Mouse (Mus musculus) embryonic stem cell, embryonic (primary cell): Measurements from ENCODE around the gene Gm9789.
"Not testable (repeated sequence)": the region's sequence is repeated elsewhere in the genome, so short reads cannot be mapped to it uniquely, and the experiment has no call there.

Source experiments
- CTCF ChIA-PET, 4 experiments: fragments of 300-600 bp in 2 of 4; fragments of 350-600 bp in 2 of 4; sonication (Branson Sonifier 250); formaldehyde crosslinking; loops; one replicate each; lab custom pipeline; 2022; ENCODE audit warnings: inconsistent platforms in 2 of 4; lab: Charles Lee
- POLR2A ChIA-PET, 4 experiments: fragments of 300-600 bp in 2 of 4; fragments of 350-600 bp in 2 of 4; sonication (Branson Sonifier 250); formaldehyde crosslinking; loops; one replicate each; lab custom pipeline; 2022; ENCODE audit warnings: antibody characterized with exemption in 4 of 4, inconsistent platforms in 1 of 4; lab: Charles Lee

Gm9789 gene

GRCm38 (mm10) chr16:89157652-89158051, at the start of gene Gm9789:
TSS of gene Gm9789 (plus strand) at chr16:89157952.
- POLR2A ChIA-PET = no interaction called here
- CTCF ChIA-PET = no interaction called here

GRCm38 (mm10) chr16:89140551-89140950, 17.2 kb upstream of the Gm9789 start, which contains the start of gene Gm6358:
TSS of gene Gm6358 (plus strand) at chr16:89140851.
- POLR2A ChIA-PET = no interaction called here
- CTCF ChIA-PET = no interaction called here

- CTCF ChIA-PET = no interaction called here
- POLR2A ChIA-PET = no interaction called here
Measured at GRCm38 (mm10) chr16:89150786-89151185, 7.0 kb upstream of the Gm9789 start, which contains the start of gene Gm10061. TSS of gene Gm10061 (plus strand) at chr16:89151086.

- POLR2A ChIA-PET = interaction anchor here in 1 of 4 experiments (0.7 kb wide), 1 partner anchor 851 kb away, joined by 3 read pairs; no protein-coding TSS in a partner anchor
Measured at GRCm38 (mm10) chr16:89169190-89169589, 11.4 kb downstream of the Gm9789 start, which contains the start of gene Gm7735. TSS of gene Gm7735 (plus strand) at chr16:89169490.

GRCm38 (mm10) chr16:89174435-89174834, 16.7 kb downstream of the Gm9789 start, which contains the start of gene 1110057P08Rik:
TSS of gene 1110057P08Rik (plus strand) at chr16:89174735.
- POLR2A ChIA-PET = no interaction called here

More at GRCm38 (mm10) chr16:89169190-89169589, 11.4 kb downstream of the Gm9789 start, which contains the start of gene Gm7735:
- CTCF ChIA-PET = not testable (repeated sequence)

GRCm38 (mm10) chr16:89188621-89189020, 30.9 kb downstream of the Gm9789 start:
- ChIA-PET POLR2A (no interaction called here), CTCF (interaction anchor here in 2 of 4 experiments (0.6 to 1.3 kb wide), 4 partner anchors 10 to 329 kb away, joined by 3 to 7 read pairs (median 4); no protein-coding TSS in a partner anchor)

More at GRCm38 (mm10) chr16:89174435-89174834, 16.7 kb downstream of the Gm9789 start, which contains the start of gene 1110057P08Rik:
- CTCF ChIA-PET = no interaction called here

- ChIA-PET POLR2A (no interaction called here), CTCF (no interaction called here)
Measured at GRCm38 (mm10) chr16:89205561-89205960, 47.8 kb downstream of the Gm9789 start, which contains the start of gene Krtap20-2. TSS of gene Krtap20-2 (plus strand) at chr16:89205861.
